Mouse (Mus musculus): ENCODE data around the gene Ppm1b.
A peak's percentile ranks its signal among the peaks of the same experiment; 100 is the strongest.
"Not testable (repeated sequence)": the region's sequence is repeated elsewhere in the genome, so short reads cannot be mapped to it uniquely, and the experiment has no call there.

Ppm1b gene

DNA sequence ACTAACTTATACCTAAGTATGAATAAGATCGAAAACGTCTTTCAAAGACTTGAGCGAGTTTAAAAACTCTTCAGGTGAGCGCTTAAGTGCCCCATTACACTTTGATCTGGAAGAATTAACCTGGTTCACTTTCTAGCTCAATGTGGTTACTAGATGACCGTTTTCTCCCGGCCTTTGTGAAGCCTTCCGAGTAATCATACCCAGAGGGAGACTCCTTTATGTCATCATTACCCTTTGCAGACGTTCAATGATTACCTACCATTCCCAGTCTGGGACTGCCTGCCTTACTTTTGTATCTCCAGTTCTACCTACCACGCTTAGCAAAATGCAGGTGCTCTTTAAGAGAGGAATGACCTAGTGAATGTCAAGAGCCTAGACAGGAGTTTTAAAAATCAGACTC, at the start of gene Ppm1b:
Ppm1b (plus strand) TSS at position 301 of the 400 bp plus-strand sequence.
- DNase-seq (ENCODE audit: low read depth), result no peak

DNA sequence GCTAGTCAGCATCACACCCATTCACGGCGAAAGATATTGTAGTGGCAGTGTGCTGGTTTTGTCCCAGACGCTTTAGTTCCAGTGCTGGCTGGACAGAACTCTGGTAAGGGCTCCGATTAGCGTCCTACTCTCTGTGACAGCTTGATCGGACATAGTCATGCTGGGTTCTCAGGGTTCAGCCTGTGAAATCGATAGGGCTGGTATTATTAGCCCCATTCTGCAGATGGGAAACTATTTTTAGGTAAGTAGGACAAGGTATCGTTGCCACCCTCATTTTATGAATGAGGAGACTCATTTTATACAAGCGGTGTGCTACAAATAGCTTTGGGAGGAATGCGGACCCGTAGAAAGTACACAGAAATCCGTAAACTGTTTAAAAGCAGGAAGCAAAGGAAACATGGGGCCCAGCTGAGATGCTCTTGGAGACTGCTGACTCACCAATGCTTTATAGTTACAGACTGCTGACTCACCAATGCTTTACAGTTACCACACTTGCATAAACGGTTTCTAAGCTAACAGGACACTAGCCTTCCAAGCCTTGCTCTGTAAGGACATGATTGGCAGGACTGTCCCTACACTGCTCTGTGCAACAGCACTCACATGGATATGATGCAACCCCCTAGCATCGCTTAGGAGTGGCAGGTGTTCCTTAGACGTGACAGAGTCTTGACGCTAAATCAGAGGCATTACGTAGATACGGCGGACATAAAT, 34.7 kb upstream of the Ppm1b start:
- DNase-seq (ENCODE audit: low read depth), result peak; percentile 1

- DNase-seq (ENCODE audit: low read depth), result no peak
These were observed 31.8 kb upstream of the Ppm1b start for GRCm38 (mm10) chr17:84924779-84925178.

GRCm38 (mm10) chr17:84926233-84926632, 30.3 kb upstream of the Ppm1b start:
- DNase-seq (ENCODE audit: low read depth), result no peak

DNA sequence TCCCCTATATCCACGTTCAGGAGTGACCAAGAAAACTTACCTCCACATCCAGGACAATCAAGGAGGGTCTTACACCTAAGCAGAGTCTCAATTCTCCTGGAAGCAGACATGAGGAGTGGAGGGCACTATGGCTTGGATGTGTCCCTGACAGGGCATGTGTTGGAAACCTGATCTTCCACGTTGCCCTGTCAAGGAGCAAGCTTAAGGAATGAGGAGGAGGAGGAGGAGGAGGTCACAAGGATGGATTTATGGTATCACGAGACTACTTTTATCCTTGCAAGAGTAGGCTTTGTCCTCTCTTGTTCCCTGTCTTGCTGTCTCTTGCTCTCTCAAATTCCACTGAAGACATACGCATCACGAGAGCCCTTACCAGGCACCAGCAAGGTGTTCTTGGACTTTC, 29.0 kb upstream of the Ppm1b start:
- no peak for DNase-seq (ENCODE audit: low read depth)

DNA sequence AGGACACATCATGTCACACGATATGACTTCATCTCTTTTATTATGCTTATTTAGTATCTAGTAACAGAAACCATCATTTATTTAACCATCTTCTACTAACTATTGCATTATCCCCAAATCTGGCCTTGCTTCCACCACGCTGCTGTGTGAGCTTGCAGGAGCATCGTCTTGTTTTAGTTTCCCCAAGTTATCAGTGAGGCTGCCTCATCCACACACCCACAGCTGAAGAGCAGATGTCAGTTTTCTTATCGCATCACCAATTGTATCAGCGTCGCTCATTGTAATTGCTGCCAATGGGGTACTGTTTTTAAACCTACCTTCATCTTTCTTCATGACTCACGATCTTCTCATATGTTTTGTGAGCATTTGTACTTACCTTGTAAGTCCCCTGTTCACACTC, 23.6 kb upstream of the Ppm1b start:
- no peak for DNase-seq (ENCODE audit: low read depth)

DNA sequence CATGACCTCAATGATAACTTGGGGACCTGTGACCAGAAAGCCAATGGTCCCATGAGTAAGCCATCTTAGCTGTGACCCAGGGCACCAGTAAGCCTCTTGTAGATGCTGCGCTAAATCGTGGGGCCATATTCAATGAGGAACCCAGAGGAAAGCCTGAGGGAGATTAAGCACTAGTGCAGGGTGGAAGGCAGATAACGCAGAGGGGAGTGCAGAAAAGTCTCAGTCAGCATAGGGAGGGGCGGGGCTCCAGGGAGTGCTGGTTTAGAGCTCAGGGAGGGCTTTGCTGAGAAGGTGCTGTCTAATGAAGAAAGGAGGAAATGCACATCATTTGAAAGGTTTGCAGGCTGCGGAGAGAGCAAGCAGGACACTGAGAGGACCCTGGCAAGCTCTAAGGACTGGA, 22.6 kb upstream of the Ppm1b start:
- DNase-seq (ENCODE audit: low read depth), result no peak

- DNase-seq (ENCODE audit: low read depth), result not testable (repeated sequence)
These were observed 20.9 kb upstream of the Ppm1b start for GRCm38 (mm10) chr17:84935620-84936019.

- DNase-seq (ENCODE audit: low read depth), result no peak
These were observed 20.2 kb upstream of the Ppm1b start for GRCm38 (mm10) chr17:84936301-84936700.

- DNase-seq (ENCODE audit: low read depth), result no peak
These were observed 19.7 kb upstream of the Ppm1b start for GRCm38 (mm10) chr17:84936809-84937208.

DNA sequence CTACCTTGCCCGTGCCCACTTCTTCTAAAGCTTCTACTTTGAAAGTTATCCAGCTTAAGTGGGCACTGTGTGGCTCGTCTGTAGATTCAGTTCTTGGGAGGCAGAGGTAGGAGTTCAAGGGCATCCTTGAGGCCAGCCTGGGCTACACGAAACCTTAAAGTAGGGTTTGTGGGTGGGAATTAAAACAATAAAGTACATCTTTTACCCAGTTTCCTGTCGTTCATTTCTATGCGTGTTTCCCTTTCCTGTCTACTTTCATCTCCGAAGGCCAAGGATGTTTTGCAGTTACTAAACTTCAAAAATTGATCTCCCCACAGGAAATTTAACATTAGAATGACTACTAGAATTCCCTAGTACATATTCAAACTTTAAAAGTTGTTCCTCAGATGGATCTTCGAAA, 19.3 kb upstream of the Ppm1b start:
- no peak for DNase-seq (ENCODE audit: low read depth)

DNA sequence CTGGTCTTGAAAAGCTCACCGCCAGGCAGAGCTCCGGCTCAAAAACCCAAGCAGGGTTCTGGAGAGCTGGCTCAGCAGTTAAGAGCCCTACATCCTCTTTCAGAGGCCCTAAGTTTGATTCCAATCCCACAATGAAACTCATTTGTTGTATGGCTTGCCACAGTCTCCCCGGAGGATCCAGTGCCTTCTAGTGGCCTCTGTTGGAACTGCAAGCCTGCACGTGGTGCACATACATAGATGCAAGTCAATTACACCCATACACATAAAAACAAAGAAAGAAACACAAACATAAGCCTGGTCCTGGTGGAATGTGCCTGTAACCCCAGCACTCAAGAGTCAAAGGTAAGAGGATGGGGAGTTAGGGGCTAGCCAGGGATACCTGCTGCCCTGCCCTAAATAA, 18.3 kb upstream of the Ppm1b start:
- no peak for DNase-seq (ENCODE audit: low read depth)

DNA sequence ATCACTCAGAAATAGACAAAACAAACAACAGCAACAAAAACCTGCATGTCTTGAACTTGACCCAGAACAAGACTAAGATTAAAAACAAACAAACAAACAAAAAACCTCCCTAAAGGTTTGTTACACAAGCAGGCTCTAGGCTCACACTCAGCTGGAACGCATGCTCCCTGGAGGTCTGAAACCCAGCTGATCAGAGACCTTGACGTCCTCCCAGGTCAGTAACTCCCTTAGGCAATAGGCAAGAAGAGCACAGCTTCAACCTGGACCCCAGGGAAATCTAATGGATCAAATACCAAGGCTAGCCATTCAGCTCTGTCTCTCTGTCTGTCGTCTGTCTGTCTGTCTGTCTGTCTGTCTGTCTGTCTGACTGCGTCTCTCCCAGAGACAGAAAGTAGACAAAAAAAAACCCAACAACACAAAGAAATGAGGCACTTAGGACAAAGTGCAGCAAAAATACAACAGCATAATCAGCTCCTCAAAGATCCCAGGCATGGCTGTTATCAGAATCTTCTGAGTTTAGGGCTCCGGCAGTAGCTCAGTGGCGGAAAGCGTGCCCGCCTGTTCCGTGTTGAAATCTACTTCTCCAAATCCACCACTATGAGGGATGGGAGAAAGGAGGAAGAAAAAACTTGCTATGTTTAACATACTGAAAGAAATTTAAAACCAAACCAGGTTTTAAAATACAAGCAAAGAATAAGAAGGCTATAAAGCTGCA, 16.4 kb upstream of the Ppm1b start:
- no peak for DNase-seq (ENCODE audit: low read depth)

DNA sequence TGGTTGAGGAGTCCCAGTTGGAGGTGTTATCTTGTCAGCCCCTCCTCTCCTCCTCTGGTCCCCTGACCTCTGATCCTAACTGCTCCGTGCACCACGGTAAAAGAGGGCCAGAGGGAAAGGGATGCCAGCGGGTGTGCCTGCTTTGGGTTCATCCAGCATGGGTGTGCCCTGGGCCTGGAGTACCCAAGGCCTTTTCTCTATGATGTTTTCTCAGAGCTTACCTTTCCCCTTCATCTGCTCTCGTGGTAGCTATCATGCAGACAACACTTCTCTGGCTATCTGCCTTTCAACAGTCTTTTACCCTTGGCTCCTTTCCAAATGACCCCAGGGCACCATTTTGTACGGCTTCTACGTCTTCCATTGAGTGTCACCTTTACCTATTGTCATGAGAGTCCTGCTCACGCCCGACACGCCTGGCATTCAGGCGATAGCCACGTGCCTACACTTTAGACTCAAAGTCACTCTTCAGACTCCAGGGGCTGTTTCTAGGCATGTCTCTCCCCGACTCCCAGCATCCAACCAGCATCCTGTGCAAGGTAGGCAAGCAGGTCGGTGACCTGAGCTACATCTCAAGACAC, 15.2 kb upstream of the Ppm1b start:
- DNase-seq (ENCODE audit: low read depth), result no peak

DNA sequence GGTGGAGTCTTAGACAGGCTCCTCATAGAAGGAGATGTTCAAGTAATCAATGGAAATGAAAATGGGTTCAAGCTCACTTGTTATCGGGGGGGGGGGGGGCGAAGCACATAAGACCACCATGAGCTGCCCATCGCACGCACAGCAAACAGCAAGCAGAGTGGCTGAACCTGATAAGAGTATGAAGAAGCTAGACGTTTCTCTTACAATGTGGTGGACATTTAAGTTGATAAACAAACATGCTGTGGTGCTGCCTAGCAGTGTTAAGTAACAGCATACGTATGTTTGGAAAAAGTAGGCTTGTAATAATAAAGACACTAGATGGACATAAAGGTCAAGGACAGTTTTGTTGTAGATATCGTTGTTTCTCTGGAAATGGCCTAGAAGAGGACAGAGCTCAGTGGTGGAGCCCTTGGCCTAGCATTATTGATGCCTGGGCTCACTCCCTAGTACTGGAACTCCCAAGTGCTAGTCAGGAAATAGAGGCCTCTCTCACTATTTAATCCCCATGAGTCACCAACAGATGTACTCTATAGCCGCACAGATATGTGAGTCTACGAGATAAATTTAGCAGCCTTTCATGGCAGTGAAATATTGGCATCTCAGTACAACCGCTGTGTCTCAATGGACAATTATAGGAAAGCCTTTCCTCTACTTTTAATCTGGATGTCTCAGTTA, 14.0 kb upstream of the Ppm1b start:
- no peak for DNase-seq (ENCODE audit: low read depth)

- DNase-seq (ENCODE audit: low read depth), result no peak
These were observed 13.5 kb upstream of the Ppm1b start for GRCm38 (mm10) chr17:84943033-84943393.

GRCm38 (mm10) chr17:84944348-84944747, 12.2 kb upstream of the Ppm1b start:
- DNase-seq (ENCODE audit: low read depth), result no peak

DNA sequence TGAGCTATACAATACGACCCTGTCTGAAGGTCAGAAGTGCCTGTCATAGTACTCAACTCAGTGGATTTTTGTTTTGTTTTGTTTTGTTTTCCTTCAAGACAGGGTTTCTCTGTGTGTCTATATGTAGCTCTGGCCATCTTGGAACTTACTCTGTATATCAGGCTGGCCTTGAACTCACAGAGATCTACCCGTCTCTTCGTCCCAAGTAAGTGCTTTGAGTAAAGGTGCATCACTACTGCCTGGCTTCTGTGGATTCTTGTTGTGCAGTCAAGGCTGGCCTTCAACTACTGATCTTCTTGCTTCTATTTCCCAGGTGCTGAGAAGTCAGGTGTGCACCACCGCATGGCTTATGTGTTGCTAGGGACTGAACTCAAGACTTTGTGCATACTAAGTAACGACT, 4.0 kb upstream of the Ppm1b start:
- DNase-seq (ENCODE audit: low read depth), result no peak

DNA sequence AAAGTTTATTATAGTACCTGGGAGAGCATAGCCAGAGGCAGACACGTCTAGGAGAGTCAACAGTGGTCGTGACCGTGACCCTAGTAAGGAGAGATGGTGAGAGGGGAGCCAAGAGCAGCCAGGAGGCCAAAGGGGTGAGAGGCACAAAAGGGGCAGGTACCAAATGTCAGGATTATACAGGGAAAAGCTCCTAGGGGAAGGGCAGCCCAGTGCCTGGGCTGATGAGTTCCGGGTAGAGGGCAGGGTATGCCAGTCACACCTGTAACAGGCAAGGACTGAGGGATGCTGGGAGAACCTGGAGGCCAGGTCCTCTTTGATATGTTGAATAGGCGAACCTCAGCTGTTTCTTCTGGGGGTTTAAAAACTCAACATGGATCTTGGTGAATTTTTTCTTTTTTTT, 2.8 kb upstream of the Ppm1b start:
- no peak for DNase-seq (ENCODE audit: low read depth)

DNA sequence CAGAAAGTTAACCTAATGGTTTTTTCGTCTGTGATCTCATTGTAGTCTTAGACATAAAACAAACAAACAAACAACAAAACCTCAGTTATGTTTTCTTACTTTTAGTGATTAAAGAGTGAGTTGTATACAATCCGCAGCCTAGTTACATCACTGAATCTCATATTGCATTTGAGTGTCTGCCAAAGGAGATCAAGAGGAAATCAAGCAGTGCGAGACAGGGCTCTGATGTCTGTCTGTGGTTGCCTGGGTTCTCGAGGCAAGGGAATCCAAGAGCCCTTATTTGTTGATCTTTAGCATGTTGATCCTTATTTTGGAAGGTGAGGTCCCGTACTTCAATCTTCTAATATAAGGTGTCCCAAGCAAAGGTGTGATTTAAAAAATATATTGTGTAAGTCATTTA, 1.7 kb upstream of the Ppm1b start:
- no peak for DNase-seq (ENCODE audit: low read depth)

DNA sequence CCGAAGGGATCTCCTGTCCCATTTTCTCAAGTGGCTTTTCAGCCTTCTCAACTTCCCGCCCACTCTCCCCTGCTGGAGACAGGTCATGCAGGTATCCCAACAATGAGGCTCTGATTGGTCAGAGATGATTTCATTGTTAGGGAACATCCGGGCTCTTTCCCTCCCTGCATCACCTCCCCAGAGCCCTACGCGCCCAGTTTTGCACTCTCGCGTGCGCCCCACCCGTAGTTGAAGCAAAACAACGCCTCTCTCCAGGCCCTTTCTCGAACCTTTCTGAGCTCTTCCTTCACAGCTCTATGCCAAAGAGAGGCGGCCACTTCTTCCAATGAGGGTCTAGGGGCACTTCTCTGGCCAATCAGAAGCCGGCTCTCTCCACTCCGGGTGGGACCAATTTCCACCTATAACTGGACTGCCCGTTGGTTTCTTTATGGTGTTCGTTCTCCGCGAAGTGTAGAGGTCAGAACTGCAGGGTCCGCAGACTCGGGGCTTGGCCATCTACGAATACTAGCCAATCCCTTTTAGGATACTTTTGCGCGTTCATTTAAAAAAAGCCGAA, 468 bp downstream of the Ppm1b start:
- peak; percentile 92 for DNase-seq (ENCODE audit: low read depth)

DNA sequence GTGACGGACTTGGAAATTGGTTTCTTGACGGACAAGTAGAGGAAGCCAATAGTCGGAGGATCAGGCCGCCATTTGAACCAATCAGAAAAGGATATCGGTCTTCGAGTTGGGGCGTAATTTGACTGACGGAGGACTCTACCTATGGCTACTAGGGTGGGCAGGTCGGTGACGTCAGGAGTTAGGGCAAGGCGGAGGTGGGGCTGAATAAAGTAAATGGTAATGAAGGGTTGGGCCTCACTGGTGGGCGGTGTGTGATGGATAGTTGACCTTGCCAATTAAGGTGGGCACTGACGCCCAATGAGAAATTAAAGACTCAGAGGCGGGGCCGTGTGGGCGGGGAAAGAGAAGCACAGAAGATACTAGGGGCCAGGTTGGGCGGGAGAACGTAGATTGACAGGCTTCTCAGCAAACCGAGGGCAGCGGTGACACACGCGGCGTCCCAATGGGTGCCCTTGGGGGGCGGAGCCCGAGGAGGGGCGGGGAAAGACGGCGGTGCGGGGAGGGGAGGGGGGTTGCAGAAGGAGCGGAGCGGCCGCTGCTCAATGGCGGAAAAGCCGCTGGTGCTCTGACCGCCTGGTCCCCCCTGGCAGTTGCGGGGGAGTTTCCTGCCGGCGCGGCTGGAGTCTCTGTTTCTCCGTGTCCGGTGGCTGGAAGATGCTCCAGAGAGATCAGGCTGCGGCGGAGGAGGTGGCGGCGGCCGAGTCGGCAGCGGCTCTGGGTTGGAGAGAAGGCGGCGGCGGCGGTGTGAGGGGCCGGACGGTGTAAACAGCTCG, 1.1 kb downstream of the Ppm1b start:
- DNase-seq (ENCODE audit: low read depth), result peak; percentile 100

Data from fibroblast of lung, adult 2 months (primary cell).